Mouse (Mus musculus) ZHBTc4 (cell line): ENCODE measurements around the gene Fxyd2.

ENCODE experiments used
- DNase-seq: peaks from one replicate; pipeline ENCODE4 v3.0.0-alpha.2; 2011; ENCODE audit warnings: low read depth, low spot score

Fxyd2 gene

DNA sequence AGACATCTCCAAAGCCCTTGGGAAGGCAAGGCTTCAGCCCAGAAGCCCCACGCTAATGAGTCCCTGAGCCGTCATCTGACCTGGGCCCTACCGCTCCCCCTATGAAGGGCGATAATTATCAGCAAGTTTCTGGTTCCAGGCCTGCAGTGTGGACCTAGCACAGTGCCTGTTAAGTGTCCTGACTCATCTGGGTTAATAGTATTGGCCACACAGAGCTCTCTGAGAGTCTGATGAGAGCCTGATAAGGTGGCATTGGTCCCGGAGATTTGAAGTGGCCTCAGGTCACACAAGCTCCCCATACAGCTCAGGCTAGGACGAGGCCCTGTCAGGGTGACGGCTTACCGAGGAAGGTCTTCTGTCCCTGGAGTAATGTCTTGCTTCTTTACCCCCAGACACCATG is 9.9 kb upstream of the Fxyd2 start:
- no peak for DNase-seq

DNA sequence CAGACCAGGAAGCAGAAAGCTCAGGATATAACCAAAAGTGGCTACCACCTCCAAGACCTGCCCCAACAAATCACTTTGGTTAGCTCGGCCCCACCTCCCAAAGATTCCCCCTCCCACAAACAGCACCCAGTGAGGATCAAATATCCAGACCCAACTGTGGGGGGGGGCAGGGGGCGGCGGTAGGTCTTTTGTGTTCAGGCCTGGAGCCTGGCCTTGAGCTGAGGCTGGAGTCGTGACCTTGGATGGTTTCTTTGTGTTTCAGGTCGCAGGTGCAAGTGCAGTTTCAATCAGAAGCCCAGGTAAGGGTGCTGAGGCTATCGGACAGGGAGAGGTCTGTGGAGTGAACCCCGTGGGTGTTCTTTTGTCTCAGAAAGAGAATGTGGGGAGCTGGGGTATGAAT is 8.2 kb upstream of the Fxyd2 start:
- DNase-seq = peak; percentile 84

DNA sequence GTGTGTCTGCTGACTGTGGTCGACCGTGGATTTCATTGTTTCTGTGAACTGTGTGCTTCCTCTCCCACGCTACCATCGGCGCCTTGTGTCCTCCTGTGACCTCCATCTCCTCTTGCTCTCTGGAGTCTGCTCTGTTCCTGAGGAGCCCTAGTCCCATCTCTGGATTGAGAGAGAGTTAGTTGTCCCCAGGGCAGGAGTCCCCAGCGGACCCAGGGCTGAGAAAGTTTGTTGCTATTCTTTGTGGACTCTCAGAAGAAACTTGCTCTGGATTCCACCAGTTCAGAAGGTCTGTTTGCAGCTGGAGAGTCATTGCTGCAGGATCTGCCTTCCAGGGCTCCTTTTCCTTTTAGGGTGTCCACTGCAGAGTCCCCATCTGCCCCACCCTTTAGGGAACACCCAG is 4.3 kb upstream of the Fxyd2 start:
- DNase-seq = no peak

DNA sequence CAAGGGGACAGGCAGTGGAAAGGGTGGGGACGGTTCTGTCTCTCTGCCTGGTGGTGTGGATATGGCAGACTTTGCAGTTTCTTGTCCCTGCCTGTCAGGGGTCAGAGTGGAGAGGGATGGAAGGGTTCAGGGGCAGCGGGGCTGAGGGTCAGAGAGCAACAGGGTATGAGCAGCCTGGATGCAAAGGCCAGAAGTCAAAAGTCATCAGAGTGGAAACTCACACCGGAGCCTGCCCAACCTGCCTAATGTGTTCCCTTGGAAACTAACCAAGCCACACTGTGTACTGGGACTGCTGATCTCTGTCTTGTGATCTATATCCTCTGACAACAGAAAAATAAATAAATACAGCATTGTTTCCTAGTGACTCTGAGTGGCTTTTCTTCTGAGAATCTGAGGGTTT is 3.7 kb upstream of the Fxyd2 start:
- no peak for DNase-seq

DNA sequence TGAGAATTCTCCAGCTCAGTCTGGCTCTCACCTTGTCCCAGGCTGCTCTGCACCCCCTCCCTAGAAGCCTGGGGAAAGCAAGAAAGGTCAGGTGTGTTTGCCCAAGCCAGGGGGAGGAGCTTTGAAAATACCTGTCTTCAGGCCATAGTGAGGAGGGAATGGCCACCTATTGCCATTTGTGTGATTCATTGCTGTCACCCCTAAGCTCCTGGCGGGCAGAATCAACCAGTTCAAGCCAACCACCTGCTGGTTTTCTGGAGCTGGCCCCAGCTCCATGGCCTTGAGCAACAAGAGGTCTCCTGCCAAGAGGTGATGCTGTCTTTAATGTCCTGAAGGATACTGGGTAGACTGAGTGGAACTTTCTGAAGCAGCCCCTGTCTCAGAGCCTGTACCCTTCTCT is 1.1 kb upstream of the Fxyd2 start:
- peak; percentile 46 for DNase-seq

DNA sequence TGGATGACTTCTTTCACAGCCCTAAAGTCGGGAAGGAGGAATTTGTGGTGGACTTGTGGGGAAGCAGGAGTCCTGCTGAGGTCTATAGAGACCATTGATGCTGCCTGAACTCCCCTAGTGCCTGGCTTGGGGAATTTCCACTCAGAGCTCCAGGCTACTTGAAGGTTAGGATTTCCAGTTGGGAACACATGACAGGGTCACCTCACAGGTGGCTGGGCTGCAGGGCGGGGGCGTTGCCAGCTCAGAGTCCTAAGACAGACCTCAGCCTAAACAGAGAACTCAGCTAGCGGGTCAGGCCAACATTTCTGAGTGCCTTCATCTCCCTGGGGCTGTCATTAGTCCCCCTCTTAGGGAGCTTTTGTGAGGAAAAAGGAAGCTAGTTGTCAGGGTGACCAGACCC is 2.4 kb downstream of the Fxyd2 start:
- DNase-seq = peak; percentile 48

DNA sequence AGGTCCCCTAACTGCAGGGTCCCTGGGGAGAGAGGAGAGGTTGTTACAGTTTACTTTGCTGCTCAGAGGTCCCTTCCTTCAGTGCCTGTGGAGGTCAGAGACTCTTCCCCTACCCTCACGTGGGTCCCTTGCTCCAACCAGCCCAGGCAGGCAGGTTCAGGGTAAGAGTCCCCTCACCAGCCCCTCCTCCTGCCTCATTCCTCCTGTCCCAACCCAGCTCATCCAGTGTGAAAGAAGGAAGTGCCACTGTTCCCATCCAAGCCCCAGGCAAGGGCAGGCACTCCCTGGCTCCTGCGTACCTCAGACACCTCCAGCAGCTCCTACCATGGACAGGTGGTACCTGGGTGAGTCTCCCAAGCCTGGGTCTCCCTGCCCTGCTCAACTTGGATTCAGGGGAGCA is 3.5 kb downstream of the Fxyd2 start:
- DNase-seq = peak; percentile 76

DNA sequence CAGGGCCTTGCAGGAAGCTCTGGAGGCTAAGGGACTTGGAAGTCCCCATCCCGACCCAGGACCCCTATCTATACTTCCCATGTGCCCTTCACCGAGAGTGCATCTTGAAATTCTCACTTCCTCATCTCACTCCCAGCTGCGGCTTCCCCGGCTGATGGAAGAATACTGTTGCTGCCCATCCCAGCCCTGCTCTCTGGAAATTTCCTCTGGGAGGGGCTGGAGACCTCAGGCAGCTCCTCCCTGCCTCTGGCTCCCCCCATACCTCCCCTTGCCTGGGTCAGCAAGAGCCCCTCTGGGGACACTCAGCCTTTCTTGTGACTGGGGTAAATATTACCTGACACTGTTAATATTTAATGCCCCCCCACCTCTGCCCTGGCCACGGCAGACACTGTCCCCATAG is 6.2 kb downstream of the Fxyd2 start:
- DNase-seq = no peak

DNA sequence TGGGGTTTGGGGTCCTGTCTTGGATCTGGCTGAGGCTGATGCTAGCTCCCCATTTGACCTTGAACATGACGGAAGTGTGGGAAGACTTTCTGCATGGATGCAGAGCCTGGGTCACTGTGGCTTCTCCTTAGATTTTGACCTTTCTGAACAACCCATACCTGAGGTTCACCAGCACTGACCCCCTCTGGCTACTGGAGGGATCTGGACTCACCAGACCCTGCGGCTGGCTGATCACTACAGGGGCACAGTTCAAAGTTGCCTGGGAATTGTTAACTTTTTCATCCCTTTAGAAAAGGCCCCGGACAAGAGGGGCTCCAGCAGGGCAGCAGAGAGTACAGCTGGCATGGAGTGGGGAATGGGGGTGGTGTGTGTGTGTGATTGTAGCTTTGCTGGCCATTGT is 7.3 kb downstream of the Fxyd2 start:
- DNase-seq = no peak

DNA sequence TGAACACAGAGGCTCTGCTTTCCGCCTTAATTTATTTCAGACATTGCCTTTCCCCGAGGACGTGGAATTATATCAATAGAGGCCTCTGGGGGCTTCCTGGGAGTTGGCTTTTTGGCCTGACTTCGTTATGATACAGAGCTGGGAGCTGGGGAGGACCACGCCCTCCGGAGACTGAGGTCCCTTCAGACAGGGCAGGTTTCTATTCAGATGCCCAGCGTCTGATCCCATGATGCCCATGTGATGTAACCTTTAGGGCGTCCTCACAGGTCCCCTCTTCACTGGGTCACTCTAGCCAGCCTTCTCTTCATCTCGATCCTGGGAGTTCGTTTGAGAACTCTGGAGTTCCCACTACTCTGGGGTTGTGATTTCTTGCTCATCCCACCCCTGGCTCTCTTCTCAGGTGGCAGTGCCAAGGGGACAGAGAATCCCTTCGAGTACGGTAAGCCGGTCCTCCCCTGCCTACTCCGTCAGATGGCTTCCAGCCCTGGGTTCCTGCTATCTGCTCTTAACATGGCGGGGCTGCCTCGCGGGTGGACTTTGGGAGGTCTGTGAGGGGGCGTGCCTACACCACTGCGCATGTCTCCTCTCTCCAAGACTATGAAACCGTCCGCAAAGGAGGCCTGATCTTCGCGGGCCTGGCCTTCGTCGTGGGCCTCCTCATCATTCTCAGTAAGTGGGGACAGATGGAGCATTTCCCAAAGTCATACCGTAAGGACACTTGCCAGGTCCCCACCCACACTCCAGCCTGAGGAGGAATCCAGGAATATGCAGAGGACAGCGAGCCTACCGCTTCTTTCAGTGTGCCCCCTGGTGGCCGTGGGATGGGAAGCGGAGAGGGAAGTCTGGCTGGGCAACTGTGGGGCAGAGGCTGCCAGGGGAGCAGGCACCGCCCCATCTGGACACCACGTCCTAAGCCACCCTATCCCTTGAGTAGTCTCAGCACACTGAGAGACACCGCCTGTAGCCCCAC is 8.5 kb downstream of the Fxyd2 start:
- DNase-seq = peak; percentile 83

DNA sequence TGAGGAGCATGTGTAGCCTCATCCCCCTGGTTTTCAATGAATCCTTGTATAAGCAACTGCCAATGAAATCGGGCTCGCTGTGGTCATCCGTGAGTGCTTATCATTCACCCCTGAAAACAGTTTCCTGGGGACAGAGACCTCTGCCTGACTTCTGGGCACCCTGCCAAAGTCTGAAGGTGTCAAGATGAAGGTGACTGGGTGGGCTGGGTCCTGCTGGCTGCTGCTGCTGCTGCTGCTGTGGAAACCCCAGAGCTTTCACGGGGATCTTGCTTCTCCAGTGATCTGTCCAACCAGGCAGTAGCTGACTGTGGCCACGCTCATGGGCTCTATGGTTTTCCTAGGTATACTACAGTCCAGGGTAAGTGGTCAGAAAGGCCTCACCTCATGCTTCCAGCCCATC is 10.7 kb downstream of the Fxyd2 start:
- DNase-seq = no peak

DNA sequence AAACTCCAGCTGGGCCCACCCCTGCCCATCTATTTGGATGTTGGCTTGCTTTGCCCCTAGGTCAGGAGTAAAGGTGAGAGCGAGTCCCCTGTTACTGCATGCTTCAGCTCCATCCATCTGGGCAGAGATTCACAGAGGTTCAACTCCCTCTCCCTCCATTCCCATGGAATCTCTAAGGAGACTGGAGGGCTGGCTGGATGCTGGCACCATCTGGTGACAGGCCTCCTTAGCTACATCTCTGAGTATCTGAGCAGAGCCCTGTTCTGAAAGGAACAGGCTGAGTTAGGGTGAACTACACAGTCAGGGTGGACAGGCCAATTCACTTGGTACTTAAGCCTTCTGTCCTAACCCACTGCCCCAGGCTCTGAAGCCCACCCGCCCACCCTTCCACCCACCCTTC is 11.1 kb downstream of the Fxyd2 start:
- no peak for DNase-seq

DNA sequence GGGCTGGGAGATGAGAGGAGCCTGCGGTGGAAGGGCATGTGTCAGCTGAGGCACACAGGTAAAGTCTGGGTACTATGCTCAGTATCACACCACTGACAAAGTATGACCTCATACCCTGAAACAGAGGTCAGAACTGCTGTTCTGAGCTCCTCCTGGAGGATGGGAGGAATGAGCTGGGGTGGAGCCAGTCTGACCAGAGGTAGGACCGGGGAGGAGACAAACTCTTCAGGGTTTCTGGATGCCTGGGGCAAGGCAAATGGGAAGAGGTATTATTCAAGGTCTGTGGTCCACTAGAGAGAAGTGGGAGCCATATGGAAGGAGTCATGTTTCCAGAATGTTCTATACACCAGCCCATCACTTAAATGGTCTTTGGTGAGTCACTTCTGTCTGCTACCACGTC is 11.6 kb downstream of the Fxyd2 start:
- DNase-seq = no peak

DNA sequence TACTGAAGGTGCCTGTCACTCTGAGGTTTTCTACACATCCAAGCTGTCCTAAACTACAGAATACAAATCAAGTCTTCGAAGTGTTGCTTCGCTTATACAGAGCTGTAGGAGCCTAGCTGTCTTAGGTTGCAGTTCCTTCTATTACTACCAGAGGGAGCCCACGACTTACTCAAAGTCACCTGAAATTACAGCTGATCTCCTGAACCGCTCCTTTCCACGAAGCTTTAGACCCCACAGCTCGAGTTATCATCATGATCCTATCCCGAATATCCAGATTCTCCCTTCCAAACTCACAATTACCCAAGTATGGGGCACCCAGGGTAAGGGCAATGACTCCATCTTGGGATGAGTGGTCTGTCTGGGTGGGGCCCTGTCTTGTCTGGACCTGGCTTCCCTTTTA is 12.3 kb downstream of the Fxyd2 start:
- peak; percentile 81 for DNase-seq

DNA sequence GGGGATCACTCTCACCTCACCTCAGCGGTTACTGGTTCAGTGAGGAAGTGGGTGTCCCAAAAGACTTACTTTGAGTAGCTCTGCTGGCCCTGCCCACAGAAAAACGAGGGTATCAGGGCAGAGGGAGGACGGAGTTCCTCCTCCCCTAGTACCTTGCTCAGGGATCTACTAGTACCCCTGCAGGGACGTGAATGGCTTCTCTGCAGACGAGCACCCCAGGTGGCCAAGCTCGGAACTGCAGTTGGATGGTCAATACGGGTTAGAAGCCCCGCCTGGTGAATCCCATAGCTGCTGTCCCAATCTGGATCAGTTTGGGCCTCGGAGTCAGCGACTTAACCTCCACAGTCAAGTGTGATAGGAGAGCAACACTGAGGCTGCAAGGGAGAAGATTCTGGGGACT is 12.8 kb downstream of the Fxyd2 start:
- peak; percentile 95 for DNase-seq

DNA sequence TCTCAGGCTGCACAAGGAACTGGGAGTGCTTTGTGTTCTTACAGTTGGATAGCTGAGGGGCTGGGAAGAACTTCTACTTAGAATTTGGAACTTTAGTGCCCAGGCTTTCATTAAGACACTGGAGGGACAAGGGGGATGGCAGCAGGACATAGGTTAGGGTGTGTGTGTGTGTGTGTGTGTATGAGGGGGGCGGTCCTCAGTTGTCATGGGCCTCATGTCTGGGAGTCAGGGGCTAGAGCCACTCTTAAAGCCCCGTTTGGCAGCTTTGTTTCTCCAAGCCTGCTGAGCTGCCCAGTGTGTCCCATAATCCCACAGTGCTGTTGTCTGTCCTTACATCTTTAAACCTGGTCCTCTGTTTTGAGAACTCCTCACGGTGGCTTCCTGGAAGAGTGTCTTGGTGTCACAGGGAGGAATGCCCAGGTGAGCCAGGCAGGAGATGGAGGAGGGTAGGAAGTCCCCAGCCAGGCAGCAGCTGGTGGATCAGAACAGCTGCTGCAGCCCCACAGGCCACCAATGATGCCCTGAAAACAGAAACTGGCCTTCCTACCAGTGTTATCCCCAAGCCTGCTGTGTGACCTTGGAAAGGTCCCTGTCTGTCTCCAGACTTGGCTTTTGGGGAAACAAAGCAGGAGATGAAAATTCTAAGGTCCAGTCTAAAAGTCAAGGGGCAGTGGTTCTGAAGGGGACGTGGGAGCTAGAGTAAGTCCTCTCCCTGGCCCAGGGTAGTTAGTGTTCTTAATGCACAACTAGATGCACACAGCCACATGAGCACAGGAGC is 13.4 kb downstream of the Fxyd2 start:
- no peak for DNase-seq

DNA sequence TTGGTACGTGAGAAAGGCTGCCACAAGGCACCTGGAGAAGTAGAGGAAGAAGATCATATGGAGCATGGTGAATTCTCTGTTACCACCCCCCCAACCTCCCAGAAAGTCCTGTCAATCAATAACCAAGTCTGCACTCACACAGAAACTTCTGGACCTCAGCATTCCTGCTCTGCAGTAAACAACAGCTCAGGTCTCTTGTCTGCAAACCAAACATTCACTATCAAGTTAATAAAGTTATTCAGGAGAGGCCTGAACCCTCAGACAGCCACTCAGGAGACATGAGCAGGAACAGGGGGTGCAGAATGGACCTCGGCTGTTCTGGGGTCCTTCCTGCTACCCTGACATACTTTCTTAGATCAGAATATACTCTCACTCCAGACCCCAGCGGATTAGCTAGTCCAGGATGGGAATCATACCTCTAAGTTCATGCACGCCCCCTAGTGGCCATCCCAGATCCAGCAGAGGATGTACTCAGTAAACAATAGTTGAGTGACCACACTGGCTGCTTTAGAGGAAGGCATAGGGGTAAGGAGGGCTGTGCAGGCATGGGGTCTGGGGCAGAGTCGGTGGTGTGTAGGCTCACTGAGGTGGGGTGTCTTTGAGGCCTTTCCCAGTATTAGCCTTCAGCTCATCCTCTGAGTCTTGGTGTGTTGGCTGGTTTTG is 14.1 kb downstream of the Fxyd2 start:
- DNase-seq = peak; percentile 88

DNA sequence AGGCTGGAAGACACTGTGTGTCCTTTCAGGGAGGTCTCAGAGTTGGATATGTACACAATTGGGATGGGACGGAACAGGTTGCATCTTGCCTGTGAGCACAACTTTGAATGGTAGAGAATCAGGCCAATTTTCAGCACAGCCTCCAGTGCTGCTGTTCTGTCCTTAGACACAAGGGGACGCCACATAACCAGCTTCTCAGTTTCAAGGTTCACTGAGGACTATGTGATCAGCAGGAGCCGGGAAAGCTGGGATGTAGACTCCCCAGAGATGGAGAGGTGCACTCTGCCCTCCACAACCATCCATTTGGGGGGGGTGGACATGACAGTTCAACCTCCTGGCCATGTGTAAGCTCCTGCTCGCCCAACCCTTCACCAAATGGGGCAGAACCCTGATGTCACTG is 16.4 kb downstream of the Fxyd2 start:
- DNase-seq = peak; percentile 70

DNA sequence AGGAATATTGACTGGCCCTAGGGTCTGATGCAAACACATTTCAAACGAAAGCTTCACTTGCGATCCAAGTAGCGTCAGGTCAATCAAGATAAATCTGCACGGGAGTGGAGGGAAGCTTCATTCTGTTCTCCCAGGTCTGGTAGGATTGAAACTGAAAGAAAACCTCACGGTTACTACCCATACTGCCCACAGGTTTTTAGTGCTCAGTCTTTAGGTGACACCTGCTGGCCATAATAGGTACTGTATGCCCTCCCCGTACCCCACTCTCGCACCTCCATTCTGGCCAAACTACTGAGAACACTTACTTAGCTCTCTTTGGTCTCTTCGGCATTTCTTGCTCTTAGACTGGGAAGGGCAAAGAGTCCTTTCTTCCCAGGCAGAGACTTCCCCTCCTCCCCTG is 17.8 kb downstream of the Fxyd2 start:
- peak; percentile 65 for DNase-seq

DNA sequence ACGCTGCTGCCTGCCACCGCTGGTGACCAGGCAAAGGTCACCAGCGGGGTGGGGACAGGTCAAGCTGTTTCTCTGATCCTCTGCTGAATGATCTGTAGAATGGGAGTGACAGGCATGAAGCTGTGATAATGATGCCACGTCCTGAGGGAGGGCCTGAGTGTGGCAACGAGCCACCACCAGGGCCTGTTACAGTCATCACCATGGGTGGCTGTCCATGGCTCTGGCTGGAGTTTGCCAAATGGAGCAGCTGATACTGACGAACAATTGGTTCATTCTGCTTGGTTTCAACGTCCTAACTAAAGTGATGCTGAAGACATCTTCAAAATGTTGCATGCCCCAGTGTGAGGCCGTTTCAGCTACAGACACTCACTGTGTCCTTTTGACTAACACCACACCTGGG is 18.8 kb downstream of the Fxyd2 start:
- no peak for DNase-seq

DNA sequence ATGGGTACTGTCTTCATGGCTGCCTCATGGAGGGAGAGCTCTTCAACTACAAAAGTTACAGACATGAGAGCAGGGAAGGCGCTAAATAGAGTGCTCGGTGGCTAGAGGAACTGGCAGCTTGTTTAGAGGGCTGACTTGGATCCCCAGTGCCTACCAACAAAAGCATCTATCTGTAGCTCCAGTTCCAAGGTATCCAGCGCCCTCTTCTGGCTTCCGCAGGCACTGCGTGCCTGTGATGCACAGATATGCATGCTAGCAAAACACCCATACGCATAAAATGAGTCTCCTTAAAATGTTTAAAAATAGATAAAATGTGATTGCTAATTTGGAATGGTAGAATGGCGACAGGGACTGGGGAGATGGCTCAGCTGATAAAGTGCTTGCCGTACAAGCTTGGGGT is 21.7 kb downstream of the Fxyd2 start:
- peak; percentile 84 for DNase-seq

DNA sequence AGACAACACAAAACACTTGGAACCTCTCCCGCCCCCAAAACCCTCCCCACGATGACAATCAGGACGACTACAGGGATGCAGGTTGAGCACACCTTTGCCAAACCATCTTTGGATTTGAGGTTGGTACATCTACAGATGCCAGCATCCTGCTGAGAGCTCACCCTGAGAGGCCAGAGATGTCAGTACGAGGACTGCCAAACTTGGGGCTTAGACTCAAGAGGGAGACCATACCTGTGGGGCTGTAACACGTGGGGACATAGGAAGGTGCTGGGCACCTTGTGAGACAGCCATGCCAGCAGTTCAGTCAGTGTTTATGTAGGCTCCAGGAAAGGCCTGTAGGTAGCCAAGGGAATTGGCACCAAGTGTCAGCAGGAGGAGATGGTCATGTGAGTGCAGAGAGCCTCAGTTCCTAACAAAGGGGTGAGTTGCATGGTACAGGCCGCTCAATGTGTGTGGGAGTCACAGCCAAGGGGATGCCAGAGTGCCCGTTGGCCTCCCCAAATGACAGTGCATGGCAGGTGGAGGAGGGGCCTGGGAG is 23.4 kb downstream of the Fxyd2 start:
- no peak for DNase-seq
